Mouse (Mus musculus) stomach, postnatal 0 days (tissue): Measurements from ENCODE around the gene Spata22. TPM values are rescaled to one million over a fixed set of nuclear protein-coding genes. Genes with fewer than 3 reads are reported as not detected.

ENCODE experiments used
- ATAC-seq: fragments of 200-750 bp; cut with Nextera tagmentation; 2 replicates; pipeline ENCODE4 v1.8.0; 2017; ENCODE audit not compliant: low FRiP score, low TSS enrichment
- DNase-seq: peaks from one replicate; pipeline ENCODE4 v3.0.0-alpha.2; 2016; ENCODE audit warnings: low spot score
- H3K27ac ChIP-seq: fragments of 300-500 bp; sonication (generic); replicated peaks from 2 replicates; pipeline ENCODE4 v1.5.1; 2014; ENCODE audit warnings: mild to moderate bottlenecking, control low read depth
- H3K27me3 ChIP-seq: fragments of 300-500 bp; sonication (generic); 2 replicates; pipeline ENCODE4 v1.6.1; 2014; ENCODE audit warnings: low read length; ENCODE audit not compliant: control insufficient read depth, insufficient read depth
- H3K36me3 ChIP-seq: fragments of 300-500 bp; sonication (generic); 2 replicates; pipeline ENCODE4 v1.6.1; 2014; ENCODE audit warnings: low read length, mixed read lengths; ENCODE audit not compliant: control insufficient read depth, insufficient read depth
- H3K4me1 ChIP-seq: fragments of 300-500 bp; sonication (generic); replicated peaks from 2 replicates; pipeline ENCODE4 v1.6.1; 2014; ENCODE audit warnings: antibody characterized with exemption; ENCODE audit not compliant: control insufficient read depth, insufficient read depth
- H3K4me2 ChIP-seq: fragments of 300-500 bp; sonication (generic); replicated peaks from 2 replicates; pipeline ENCODE4 v1.6.1; 2014; ENCODE audit warnings: low read depth, mild to moderate bottlenecking, control low read depth, moderate library complexity
- H3K4me3 ChIP-seq: fragments of 300-500 bp; sonication (generic); 2 replicates; pipeline ENCODE4 v1.5.1; 2014; ENCODE audit warnings: low read depth, low read length, control low read depth
- H3K9ac ChIP-seq: fragments of 300-500 bp; sonication (generic); 2 replicates; pipeline ENCODE4 v1.6.1; 2014; ENCODE audit warnings: mild to moderate bottlenecking, low read length, control low read depth, mixed read lengths
- H3K9me3 ChIP-seq: fragments of 300-500 bp; sonication (generic); 2 replicates; pipeline ENCODE4 v1.6.1; 2016; ENCODE audit warnings: low read length; ENCODE audit not compliant: control insufficient read depth
- CTCF ChIP-seq: IDR thresholded peaks from 2 replicates; pipeline ENCODE4 v1.5.1; 2016; ENCODE audit warnings: antibody characterized with exemption, low read depth, mild to moderate bottlenecking, moderate library complexity
- EP300 ChIP-seq: optimal IDR thresholded peaks from 2 replicates; pipeline ENCODE3; 2016; ENCODE audit warnings: antibody characterized with exemption
- WGBS: fragments of 180-500 bp; shearing (Covaris S2); extraction: QIAGEN DNeasy Blood & Tissue Kit; methylation state at CpG from one replicate; pipeline ENCODE4 v1.1.7; 2014; 5-methylcytosine and 5-hydroxymethylcytosine counted together
- polyA plus RNA-seq: library from polyadenylated mRNA; unstranded; fragments of >200 nt; fragmentation: Nextera tagmentation; extraction: Ambion mirVana; gene quantifications from 2 replicates; pipeline ENCODE4 v1.2.1, GENCODE M21; 2015

Gene Spata22
- polyA plus RNA-seq, result 0.17 TPM in 1 of 2 replicates, not detected in the other

- DNase-seq (no peak), ATAC-seq (no peak)
- no peak within 1 kb of the TSS for H3K4me3 ChIP-seq
- no peak within 1 kb of the TSS for H3K27ac ChIP-seq
- 79% methylated on average over 27 of the region's 27 CpGs for WGBS
- H3K9ac ChIP-seq, result no peak within 1 kb of the TSS
- no peaks in the 10 kb centered on the region for H3K4me1 ChIP-seq
- H3K36me3 ChIP-seq, result no peaks in the 10 kb centered on the region
- no peaks in the 10 kb centered on the region for H3K9me3 ChIP-seq
- H3K27me3 ChIP-seq, result no peaks in the 10 kb centered on the region
- no peak within 1 kb of the TSS for H3K4me2 ChIP-seq
- TF ChIP-seq EP300, result no peak
Measured at GRCm38 (mm10) chr11:73329442-73329841, at the start of gene Spata22, which contains the start of the genes Aspa and Gm49340. Gene Spata22, plus strand, starts transcription at chr11:73329741. Gene Aspa, minus strand, starts transcription at chr11:73329596. Gene Gm49340, plus strand, starts transcription at chr11:73329741.

- no peaks in the 10 kb centered on the region for H3K27me3 ChIP-seq
- no peak for TF ChIP-seq EP300
- no peak for TF ChIP-seq CTCF
- no peaks in the 10 kb centered on the region for H3K9me3 ChIP-seq
- no peak overlapping the region for H3K9ac ChIP-seq
- H3K4me3 ChIP-seq, result no peak overlapping the region
- no peaks in the 10 kb centered on the region for H3K4me1 ChIP-seq
- H3K27ac ChIP-seq, result no peak overlapping the region; the same call in 1 of the 2 replicates
- H3K36me3 ChIP-seq, result no peaks in the 10 kb centered on the region
- no peak overlapping the region for H3K4me2 ChIP-seq
- 29% methylated on average over 5 of the region's 5 CpGs for WGBS
- no peak for ATAC-seq
- DNase-seq, result no peak
Measured at GRCm38 (mm10) chr11:73280710-73281109, 48.8 kb upstream of the Spata22 start.

GRCm38 (mm10) chr11:73281528-73282027 is 48.0 kb upstream of the Spata22 start:
- Histone ChIP-seq H3K4me1 (no peaks in the 10 kb centered on the region), H3K9me3 (no peaks in the 10 kb centered on the region), H3K9ac (no peak overlapping the region), H3K27ac (no peak overlapping the region), H3K27me3 (no peaks in the 10 kb centered on the region), H3K4me2 (peak overlapping the region; percentile 52), H3K4me3 (peak overlapping the region; percentile 28), H3K36me3 (no peaks in the 10 kb centered on the region)
- TF ChIP-seq EP300, result no peak
- peak; percentile 76 for TF ChIP-seq CTCF
- ATAC-seq, result peak; percentile 92
- WGBS, result 4% methylated on average over 16 of the region's 16 CpGs
- DNase-seq, result peak; percentile 84

GRCm38 (mm10) chr11:73283369-73283768 is 46.2 kb upstream of the Spata22 start:
- Histone ChIP-seq H3K9me3 (no peaks in the 10 kb centered on the region), H3K36me3 (no peaks in the 10 kb centered on the region), H3K4me1 (no peaks in the 10 kb centered on the region), H3K27ac (no peak overlapping the region), H3K27me3 (no peaks in the 10 kb centered on the region), H3K4me3 (no peak overlapping the region), H3K4me2 (no peak overlapping the region), H3K9ac (0 out of 2 replicates have a peak overlapping the region, but pooled peaks have one; percentile 18)
- no peak; the same call in 1 of the 2 replicates for ATAC-seq
- WGBS, result 42% methylated on average over 9 of the region's 9 CpGs
- TF ChIP-seq CTCF (no peak), EP300 (no peak)
- DNase-seq, result peak; percentile 26

- 19% methylated on average over 1 of the region's 1 CpGs for WGBS
Measured at GRCm38 (mm10) chr11:73283926-73284325, 45.6 kb upstream of the Spata22 start.

GRCm38 (mm10) chr11:73284351-73284750 is 45.2 kb upstream of the Spata22 start:
- H3K4me2 ChIP-seq, result no peak overlapping the region
- H3K9ac ChIP-seq, result no peak overlapping the region
- H3K4me3 ChIP-seq, result no peak overlapping the region
- no peaks in the 10 kb centered on the region for H3K27me3 ChIP-seq
- no peaks in the 10 kb centered on the region for H3K36me3 ChIP-seq
- DNase-seq (no peak), ATAC-seq (no peak)
- H3K4me1 ChIP-seq, result no peaks in the 10 kb centered on the region
- no peaks in the 10 kb centered on the region for H3K9me3 ChIP-seq
- TF ChIP-seq CTCF, result no peak
- TF ChIP-seq EP300, result no peak
- H3K27ac ChIP-seq, result 0 out of 2 replicates have a peak overlapping the region, but pooled peaks have one; percentile 18

More at GRCm38 (mm10) chr11:73283926-73284325, 45.6 kb upstream of the Spata22 start:
- no peak for TF ChIP-seq CTCF
- no peak for TF ChIP-seq EP300
- DNase-seq, result peak; percentile 25
- H3K4me3 ChIP-seq, result no peak overlapping the region
- no peaks in the 10 kb centered on the region for H3K9me3 ChIP-seq
- no peaks in the 10 kb centered on the region for H3K36me3 ChIP-seq
- H3K4me1 ChIP-seq, result no peaks in the 10 kb centered on the region
- H3K27ac ChIP-seq, result 0 out of 2 replicates have a peak overlapping the region, but pooled peaks have one; percentile 18
- no peak overlapping the region for H3K9ac ChIP-seq
- no peaks in the 10 kb centered on the region for H3K27me3 ChIP-seq
- peak; percentile 56 for ATAC-seq
- H3K4me2 ChIP-seq, result no peak overlapping the region
